Mouse (Mus musculus): ENCODE data around the gene Ehmt2.

The Ehmt2 gene

GRCm38 (mm10) chr17:34898160-34898586 lies at the start of gene Ehmt2, which contains the start of gene C2:
Gene Ehmt2 (plus strand): TSS chr17:34898469.
Gene C2 (minus strand): TSS chr17:34898265.
- DNase-seq (ENCODE audit: extremely low spot score): peak; percentile 89

GRCm38 (mm10) chr17:34849722-34850516 lies 48.4 kb upstream of the Ehmt2 start, which contains the start of the genes Skiv2l and Nelfe:
Gene Skiv2l (minus strand): TSS chr17:34850210.
Gene Nelfe (plus strand): TSS chr17:34850391.
- peak; percentile 98 for DNase-seq (ENCODE audit: extremely low spot score)

GRCm38 (mm10) chr17:34850517-34851125 lies 47.6 kb upstream of the Ehmt2 start:
- no peak for DNase-seq (ENCODE audit: extremely low spot score)

GRCm38 (mm10) chr17:34853511-34853910 lies 44.8 kb upstream of the Ehmt2 start:
- DNase-seq (ENCODE audit: extremely low spot score): no peak

DNA sequence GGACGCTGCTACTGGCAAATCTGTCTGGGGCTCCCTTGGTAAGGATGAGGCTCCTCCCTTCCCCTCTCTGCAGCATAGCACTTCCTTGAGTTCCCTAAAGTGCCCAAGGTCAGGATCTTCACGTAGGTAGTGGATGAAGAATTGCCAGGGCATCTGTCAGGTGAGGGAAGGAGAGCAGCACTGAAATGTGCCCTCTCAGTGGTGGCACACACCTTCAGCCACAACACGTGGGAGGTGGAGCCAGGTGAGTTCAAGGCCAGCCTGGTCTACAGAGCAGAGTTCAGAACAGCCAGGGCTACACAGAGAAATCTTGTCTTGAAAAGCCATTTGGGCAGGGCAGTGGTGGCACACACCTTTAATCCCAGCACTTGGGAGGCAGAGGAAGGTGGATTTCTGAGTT lies 43.5 kb upstream of the Ehmt2 start:
- no peak for DNase-seq (ENCODE audit: extremely low spot score)

- peak; percentile 42 for DNase-seq (ENCODE audit: extremely low spot score)
Observed at GRCm38 (mm10) chr17:34855825-34856224, 42.4 kb upstream of the Ehmt2 start.

DNA sequence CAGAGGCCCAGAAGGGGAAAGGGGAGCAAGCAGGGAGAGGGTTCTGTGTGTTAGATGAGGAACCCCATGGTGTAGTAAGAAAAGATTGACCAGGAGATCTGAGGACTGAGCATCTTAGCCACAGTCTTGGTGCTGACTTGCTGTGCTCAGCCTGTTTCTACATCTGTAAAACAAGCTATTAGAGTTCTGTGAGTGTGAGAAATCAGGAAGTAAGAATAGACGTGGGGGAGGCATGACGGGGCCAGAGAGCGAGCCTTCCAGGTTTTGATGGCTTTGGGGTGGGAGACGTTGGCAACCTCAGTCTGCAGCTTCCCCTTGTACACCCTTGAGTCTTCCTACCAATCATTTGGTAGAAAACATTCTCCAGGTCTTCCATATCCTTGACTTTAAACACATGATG lies 39.6 kb upstream of the Ehmt2 start:
- DNase-seq (ENCODE audit: extremely low spot score): no peak

GRCm38 (mm10) chr17:34860514-34860913 lies 37.8 kb upstream of the Ehmt2 start:
- no peak for DNase-seq (ENCODE audit: extremely low spot score)

- no peak for DNase-seq (ENCODE audit: extremely low spot score)
Observed at GRCm38 (mm10) chr17:34861704-34862415, 36.4 kb upstream of the Ehmt2 start.

- DNase-seq (ENCODE audit: extremely low spot score): no peak
Observed at GRCm38 (mm10) chr17:34862416-34863081, 35.7 kb upstream of the Ehmt2 start, which contains the start of gene Cfb. Gene Cfb (minus strand): TSS chr17:34862518.

GRCm38 (mm10) chr17:34865981-34866380 lies 32.3 kb upstream of the Ehmt2 start:
- DNase-seq (ENCODE audit: extremely low spot score): no peak

GRCm38 (mm10) chr17:34874321-34874720 lies 23.9 kb upstream of the Ehmt2 start:
- DNase-seq (ENCODE audit: extremely low spot score): no peak

GRCm38 (mm10) chr17:34879336-34879879 lies 18.9 kb upstream of the Ehmt2 start, which contains the start of gene Zbtb12:
Gene Zbtb12 (plus strand): TSS chr17:34879483.
- DNase-seq (ENCODE audit: extremely low spot score): no peak

DNA sequence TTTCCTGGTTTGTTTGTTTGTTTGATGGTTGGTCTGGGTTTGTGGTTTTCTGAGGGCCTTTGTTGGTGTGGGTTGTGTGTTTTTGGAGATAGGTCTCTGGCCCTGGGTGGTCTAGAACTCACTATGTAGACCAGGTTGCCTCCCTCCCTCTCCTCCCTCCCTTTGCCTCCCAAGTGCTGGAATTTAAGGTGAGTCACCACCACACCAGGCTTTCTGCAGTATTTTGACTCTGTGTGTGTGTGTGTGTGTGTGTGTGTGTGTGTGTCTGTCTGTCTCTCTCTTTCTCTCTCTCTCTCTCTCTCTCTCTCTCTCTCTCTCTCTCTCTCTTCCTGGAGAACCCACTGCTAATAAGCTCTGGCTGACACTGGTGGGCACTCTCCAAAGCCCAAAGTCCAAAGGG lies 17.1 kb upstream of the Ehmt2 start:
- no peak for DNase-seq (ENCODE audit: extremely low spot score)

DNA sequence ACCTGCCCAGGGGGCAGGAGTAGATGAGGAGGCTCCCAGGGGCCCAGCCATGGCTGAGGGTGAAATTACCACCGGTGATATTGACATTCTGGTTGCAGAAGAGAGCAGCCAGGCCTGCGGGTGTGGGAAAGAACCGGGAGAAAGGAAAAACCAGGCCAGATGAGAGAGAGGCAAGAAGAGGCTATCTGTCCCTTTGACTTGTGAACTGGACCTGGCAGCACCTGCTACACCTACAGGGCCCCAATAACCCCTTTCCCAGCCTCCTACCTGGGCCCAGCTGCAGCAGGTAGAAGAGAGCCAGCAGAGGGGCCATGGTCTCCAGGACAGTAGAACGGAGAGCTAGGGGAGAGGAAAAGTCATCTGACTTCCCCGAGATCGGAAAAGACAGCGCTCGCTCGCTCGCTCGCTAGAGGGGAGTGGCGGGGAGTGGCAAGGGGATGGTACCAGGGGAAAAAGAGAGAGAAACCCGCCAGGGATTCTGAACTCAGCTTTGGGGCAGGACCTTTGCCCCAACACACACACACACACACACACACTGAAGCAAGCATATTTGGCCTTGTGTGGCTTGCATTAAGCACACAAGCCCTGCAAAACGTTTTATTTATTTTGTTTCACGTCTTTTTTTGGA lies 16.5 kb upstream of the Ehmt2 start, which contains the start of gene Gm20547:
TSS of gene Gm20547 (minus strand) at position 360 of the 628 bp plus-strand sequence.
- DNase-seq (ENCODE audit: extremely low spot score): no peak

- DNase-seq (ENCODE audit: extremely low spot score): no peak
Observed at GRCm38 (mm10) chr17:34883332-34883731, 14.9 kb upstream of the Ehmt2 start.

GRCm38 (mm10) chr17:34884704-34885103 lies 13.6 kb upstream of the Ehmt2 start:
- no peak for DNase-seq (ENCODE audit: extremely low spot score)

DNA sequence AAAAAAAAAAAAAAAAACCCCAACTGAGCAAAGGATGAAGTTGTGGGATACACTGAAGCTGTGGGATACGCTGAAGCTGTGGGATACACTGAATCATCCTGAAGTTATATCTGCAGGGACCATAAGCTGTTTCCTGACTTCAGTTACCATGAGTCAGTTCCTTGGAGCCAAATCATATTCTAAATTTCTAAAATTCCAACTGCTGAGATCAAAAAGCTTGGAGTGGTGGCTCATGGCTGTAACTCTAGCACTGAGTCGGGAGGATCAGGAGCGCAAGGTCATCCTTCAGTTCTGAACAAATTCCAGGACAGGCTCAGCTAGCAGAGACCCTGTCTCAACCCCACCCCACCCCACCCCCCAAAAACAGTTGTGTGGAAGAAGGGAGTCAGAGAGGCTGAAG lies 12.7 kb upstream of the Ehmt2 start:
- no peak for DNase-seq (ENCODE audit: extremely low spot score)

DNA sequence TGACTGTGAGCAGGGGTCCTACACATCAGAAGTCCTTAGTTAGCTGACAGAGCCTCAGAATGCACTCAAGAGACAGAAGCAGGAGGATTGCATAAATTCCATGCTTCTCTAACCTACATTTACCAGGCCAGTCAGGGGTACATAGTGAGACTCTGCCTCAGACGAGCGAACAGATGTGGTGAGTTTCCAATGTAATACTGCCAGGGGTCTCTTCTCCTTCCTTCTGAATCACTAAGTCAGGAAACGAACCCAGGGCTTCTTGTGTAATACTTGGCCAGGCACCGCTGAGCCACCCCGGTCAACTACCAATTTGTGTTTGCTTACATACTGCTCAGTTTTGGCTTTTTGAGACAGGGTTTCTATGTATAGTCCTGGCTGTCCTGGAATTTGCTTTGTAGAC lies 10.3 kb upstream of the Ehmt2 start:
- DNase-seq (ENCODE audit: extremely low spot score): no peak

- DNase-seq (ENCODE audit: extremely low spot score): no peak
Observed at GRCm38 (mm10) chr17:34890074-34890743, 8.1 kb upstream of the Ehmt2 start.

All from embryo, embryonic 9.5 days (tissue).